Mouse (Mus musculus): ENCODE results near the gene Dnah11. TPM values are rescaled to one million over a fixed set of nuclear protein-coding genes. Genes with fewer than 3 reads are reported as not detected.
A peak's percentile ranks its signal among the peaks of the same experiment; 100 is the strongest.

Dnah11 gene
- polyA plus RNA-seq, 2 experiments = 0.15 to 0.39 TPM

DNA sequence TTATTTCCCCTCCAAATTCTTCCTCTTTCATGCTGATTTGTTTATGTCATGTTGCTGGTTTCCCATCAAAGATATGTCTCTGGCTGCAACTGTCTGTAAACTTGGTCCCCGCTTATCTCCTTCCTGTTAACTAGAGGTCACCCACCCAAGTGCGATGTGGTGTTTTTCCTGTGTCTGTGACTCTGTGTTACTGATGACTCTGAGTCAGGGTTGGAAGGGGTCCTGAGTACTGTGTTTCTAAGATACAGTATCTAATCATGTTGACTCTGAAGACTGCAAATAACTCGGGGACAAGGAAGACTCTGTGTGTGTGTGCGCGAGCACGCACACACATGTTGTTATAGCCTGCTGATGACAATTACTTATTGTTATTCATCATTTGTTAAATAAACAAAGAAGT lies 179.9 kb downstream of the Dnah11 start:
- no peaks in the 10 kb centered on the region for H3K9me3 ChIP-seq (ENCODE audit: control insufficient read depth, low read length)
- H3K36me3 ChIP-seq (ENCODE audit: control insufficient read depth, insufficient read depth, low read length) = no peaks in the 10 kb centered on the region
- ATAC-seq (ENCODE audit: low FRiP score, low read depth) (no peak), DNase-seq (ENCODE audit: low spot score) (no peak)
- no peak for TF ChIP-seq POLR2A (IDR thresholded peaks at IDR 0.05; ENCODE audit: borderline replicate concordance, extremely low read depth, insufficient read depth, insufficient read length)
- no peaks in the 10 kb centered on the region for H3K27me3 ChIP-seq (ENCODE audit: control insufficient read depth, insufficient read depth, low read length)
- H3K4me2 ChIP-seq (replicated peaks; ENCODE audit: low read depth, low read length, severe bottlenecking) = no peak overlapping the region
- WGBS = 91% methylated on average over 6 of the region's 6 CpGs
- no peak overlapping the region for H3K4me3 ChIP-seq (replicated peaks; ENCODE audit: low read length)
- H3K27ac ChIP-seq (replicated peaks; ENCODE audit: low read depth, low read length) = no peak overlapping the region
- no peaks in the 10 kb centered on the region for H3K4me1 ChIP-seq (ENCODE audit: control insufficient read depth, insufficient read depth, low read length)
- no peak overlapping the region for H3K9ac ChIP-seq (ENCODE audit: low read depth, low read length, severe bottlenecking)

DNA sequence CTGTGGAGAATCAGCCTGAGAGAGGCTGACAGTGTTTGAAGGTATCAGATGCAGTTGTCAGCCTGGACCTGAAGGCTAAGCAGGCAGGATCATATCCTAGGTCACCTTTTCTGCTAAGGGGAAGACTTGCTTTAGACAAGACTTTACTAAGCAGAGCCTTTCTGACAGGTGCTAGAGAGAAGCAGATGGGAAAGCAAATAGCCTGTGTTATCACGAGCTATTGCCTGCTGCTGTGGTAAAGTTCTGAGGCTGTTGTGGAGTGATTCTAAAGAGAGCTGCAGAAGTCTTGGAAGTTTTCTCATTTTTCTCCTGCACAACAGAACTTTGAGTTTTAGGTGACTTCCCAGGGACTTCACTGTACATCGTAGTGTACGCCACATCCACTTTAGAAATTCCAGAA lies 185.0 kb downstream of the Dnah11 start:
- H3K27ac ChIP-seq (replicated peaks; ENCODE audit: low read depth, low read length) = no peak overlapping the region
- no peaks in the 10 kb centered on the region for H3K4me1 ChIP-seq (ENCODE audit: control insufficient read depth, insufficient read depth, low read length)
- no peak overlapping the region for H3K4me3 ChIP-seq (replicated peaks; ENCODE audit: low read length)
- WGBS = 81% methylated on average over 3 of the region's 3 CpGs
- H3K27me3 ChIP-seq (ENCODE audit: control insufficient read depth, insufficient read depth, low read length) = no peaks in the 10 kb centered on the region
- ATAC-seq (ENCODE audit: low FRiP score, low read depth) = no peak
- no peaks in the 10 kb centered on the region for H3K9me3 ChIP-seq (ENCODE audit: control insufficient read depth, low read length)
- no peak for TF ChIP-seq POLR2A (IDR thresholded peaks at IDR 0.05; ENCODE audit: borderline replicate concordance, extremely low read depth, insufficient read depth, insufficient read length)
- no peaks in the 10 kb centered on the region for H3K36me3 ChIP-seq (ENCODE audit: control insufficient read depth, insufficient read depth, low read length)
- no peak overlapping the region for H3K4me2 ChIP-seq (replicated peaks; ENCODE audit: low read depth, low read length, severe bottlenecking)
- DNase-seq (ENCODE audit: low spot score) = no peak
- H3K9ac ChIP-seq (ENCODE audit: low read depth, low read length, severe bottlenecking) = no peak overlapping the region

DNA sequence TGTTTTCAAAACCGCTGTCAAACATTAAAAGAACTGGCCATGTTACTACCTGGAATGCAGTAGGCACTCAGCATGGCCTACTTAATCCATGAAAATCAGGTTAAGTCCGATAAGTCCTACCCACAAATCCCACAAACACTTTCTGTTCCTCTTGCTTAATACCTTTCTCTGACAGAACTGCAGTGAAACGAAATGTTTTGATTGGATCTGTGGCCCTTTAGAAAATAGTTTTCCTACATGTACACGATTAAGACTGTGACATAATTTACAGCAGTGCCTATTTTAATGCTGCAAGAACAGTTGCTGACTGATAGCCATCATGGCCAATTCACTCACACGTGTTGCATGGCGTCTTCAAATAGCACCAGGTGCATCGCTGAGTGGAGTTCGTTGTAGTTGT lies 186.9 kb downstream of the Dnah11 start:
- Histone ChIP-seq H3K4me2 (replicated peaks; ENCODE audit: low read depth, low read length, severe bottlenecking) (no peak overlapping the region), H3K4me3 (replicated peaks; ENCODE audit: low read length) (no peak overlapping the region), H3K9ac (ENCODE audit: low read depth, low read length, severe bottlenecking) (no peak overlapping the region), H3K9me3 (ENCODE audit: control insufficient read depth, low read length) (no peaks in the 10 kb centered on the region), H3K4me1 (ENCODE audit: control insufficient read depth, insufficient read depth, low read length) (no peaks in the 10 kb centered on the region), H3K27me3 (ENCODE audit: control insufficient read depth, insufficient read depth, low read length) (no peaks in the 10 kb centered on the region), H3K27ac (replicated peaks; ENCODE audit: low read depth, low read length) (no peak overlapping the region), H3K36me3 (ENCODE audit: control insufficient read depth, insufficient read depth, low read length) (no peaks in the 10 kb centered on the region)
- no peak for ATAC-seq (ENCODE audit: low FRiP score, low read depth)
- no peak for DNase-seq (ENCODE audit: low spot score)
- WGBS = 83% methylated on average over 8 of the region's 8 CpGs
- no peak for TF ChIP-seq POLR2A (IDR thresholded peaks at IDR 0.05; ENCODE audit: borderline replicate concordance, extremely low read depth, insufficient read depth, insufficient read length)

DNA sequence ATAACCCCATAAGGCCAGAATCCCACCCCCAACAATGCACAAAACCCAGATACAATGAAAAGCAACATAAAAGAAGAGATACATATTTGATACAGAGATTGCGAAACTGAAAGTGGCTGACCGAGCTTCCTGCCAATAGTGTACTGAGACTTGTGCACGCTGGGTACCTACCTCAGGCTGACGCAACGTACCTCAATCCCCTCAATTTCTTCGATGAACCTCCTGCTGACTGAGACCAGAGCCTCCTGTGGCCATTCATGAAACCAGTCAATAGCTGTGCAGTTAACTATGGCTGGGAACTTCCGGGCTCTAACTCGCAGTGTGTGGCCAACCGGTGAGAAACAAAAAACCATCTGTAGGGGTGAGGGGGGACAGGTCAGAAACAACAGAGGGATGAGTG lies 203.9 kb downstream of the Dnah11 start:
- no peak for TF ChIP-seq POLR2A (IDR thresholded peaks at IDR 0.05; ENCODE audit: borderline replicate concordance, extremely low read depth, insufficient read depth, insufficient read length)
- Histone ChIP-seq H3K27ac (replicated peaks; ENCODE audit: low read depth, low read length) (no peak overlapping the region), H3K27me3 (ENCODE audit: control insufficient read depth, insufficient read depth, low read length) (no peaks in the 10 kb centered on the region), H3K4me2 (replicated peaks; ENCODE audit: low read depth, low read length, severe bottlenecking) (no peak overlapping the region), H3K36me3 (ENCODE audit: control insufficient read depth, insufficient read depth, low read length) (no peaks in the 10 kb centered on the region), H3K4me1 (ENCODE audit: control insufficient read depth, insufficient read depth, low read length) (no peaks in the 10 kb centered on the region), H3K9me3 (ENCODE audit: control insufficient read depth, low read length) (no peaks in the 10 kb centered on the region), H3K9ac (ENCODE audit: low read depth, low read length, severe bottlenecking) (no peak overlapping the region), H3K4me3 (replicated peaks; ENCODE audit: low read length) (no peak overlapping the region)
- DNase-seq (ENCODE audit: low spot score) (no peak), ATAC-seq (ENCODE audit: low FRiP score, low read depth) (no peak)
- 69% methylated on average over 9 of the region's 9 CpGs for WGBS

DNA sequence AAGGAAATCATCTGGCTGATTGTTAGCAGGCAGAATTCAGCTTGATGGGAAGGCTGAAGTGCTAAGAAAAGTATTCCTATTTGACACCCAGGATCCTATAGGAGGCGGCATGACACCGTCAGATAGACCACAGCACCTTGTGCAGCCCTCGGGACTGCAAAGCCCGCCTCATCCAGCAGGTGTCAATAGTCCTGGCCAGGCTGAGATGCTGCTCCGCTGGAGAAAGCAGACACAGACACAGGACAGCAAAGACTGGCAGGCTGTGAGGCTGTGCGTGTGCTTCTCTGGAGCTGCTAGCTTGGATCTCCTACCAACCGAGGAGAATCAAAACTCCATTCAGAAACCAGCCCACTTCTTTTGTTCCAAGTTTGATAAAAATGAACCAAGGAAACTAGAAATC lies 205.3 kb downstream of the Dnah11 start:
- TF ChIP-seq POLR2A (IDR thresholded peaks at IDR 0.05; ENCODE audit: borderline replicate concordance, extremely low read depth, insufficient read depth, insufficient read length) = no peak
- 4% methylated on average over 7 of the region's 7 CpGs for WGBS
- Histone ChIP-seq H3K4me3 (replicated peaks; ENCODE audit: low read length) (no peak overlapping the region), H3K36me3 (ENCODE audit: control insufficient read depth, insufficient read depth, low read length) (no peaks in the 10 kb centered on the region), H3K9me3 (ENCODE audit: control insufficient read depth, low read length) (no peaks in the 10 kb centered on the region), H3K27ac (replicated peaks; ENCODE audit: low read depth, low read length) (no peak overlapping the region), H3K4me1 (ENCODE audit: control insufficient read depth, insufficient read depth, low read length) (peaks cover 8% of the 10 kb centered on the region; the same call in 1 of the 2 replicates), H3K9ac (ENCODE audit: low read depth, low read length, severe bottlenecking) (no peak overlapping the region), H3K27me3 (ENCODE audit: control insufficient read depth, insufficient read depth, low read length) (no peaks in the 10 kb centered on the region), H3K4me2 (replicated peaks; ENCODE audit: low read depth, low read length, severe bottlenecking) (no peak overlapping the region)
- ATAC-seq (ENCODE audit: low FRiP score, low read depth) (peak; percentile 89), DNase-seq (ENCODE audit: low spot score) (peak; percentile 83)
